Mouse (Mus musculus): ENCODE measurements around the gene Map2k2. TPM values are rescaled to one million over a fixed set of nuclear protein-coding genes. Genes with fewer than 3 reads are reported as not detected.
A peak's percentile ranks its signal among the peaks of the same experiment; 100 is the strongest.

Gene Map2k2
- polyA plus RNA-seq, 1 experiment = 119 TPM

GRCm38 (mm10) chr10:81094931-81095678 is 10.6 kb upstream of the Map2k2 start:
- DNase-seq (ENCODE audit: low spot score) = no peak

DNA sequence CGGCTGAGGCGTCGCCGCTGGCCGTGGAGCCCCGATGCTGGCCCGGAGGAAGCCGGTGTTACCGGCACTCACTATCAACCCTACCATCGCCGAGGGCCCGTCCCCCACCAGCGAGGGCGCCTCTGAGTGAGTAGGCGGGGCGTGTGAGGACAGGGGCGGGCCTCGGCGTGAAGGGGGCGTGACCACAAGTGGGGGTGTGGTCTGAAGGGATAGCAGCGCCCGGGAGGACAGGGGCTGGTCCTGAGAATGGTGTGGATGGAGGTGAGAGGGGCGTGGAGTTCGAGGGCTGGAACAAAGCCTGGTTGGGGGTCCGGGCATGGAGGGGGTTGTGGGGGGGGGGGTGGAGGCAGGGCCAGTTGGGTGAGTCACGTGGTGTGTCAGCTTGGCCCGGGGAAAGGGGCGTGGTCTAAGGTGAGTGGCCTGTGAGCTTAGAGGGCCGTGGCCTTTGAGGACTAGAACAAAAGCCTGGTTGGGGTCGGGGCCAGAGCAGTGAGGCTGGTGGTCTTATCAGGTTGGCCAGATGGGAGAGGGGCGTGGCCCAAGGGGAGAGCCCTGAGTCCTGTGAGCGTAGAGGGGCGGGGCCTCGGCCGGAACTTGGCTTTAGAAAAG is 502 bp downstream of the Map2k2 start:
- peak; percentile 83 for DNase-seq (ENCODE audit: low spot score)

DNA sequence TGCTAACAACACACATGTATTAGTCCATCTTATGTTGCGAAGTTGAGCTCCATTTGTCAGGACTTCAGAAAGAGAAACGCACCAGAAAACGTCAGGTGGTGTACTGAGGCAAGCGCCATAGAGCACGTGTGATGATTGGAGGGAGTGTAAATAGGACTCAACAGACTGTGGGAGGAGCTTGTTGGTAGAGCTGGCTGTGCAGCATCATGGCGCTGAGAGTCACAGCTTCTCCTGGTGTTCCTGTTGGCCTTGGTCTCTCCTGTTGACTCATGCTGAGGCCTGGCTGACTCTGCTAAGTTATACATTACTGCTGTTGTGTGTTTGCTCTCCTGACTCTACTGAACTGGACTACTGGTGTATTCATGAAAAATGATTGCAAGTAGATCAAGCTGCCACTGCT is 7.2 kb downstream of the Map2k2 start:
- DNase-seq (ENCODE audit: low spot score) = no peak

- DNase-seq (ENCODE audit: low spot score) = no peak
These were observed 13.9 kb downstream of the Map2k2 start for GRCm38 (mm10) chr10:81119625-81120024.

DNA sequence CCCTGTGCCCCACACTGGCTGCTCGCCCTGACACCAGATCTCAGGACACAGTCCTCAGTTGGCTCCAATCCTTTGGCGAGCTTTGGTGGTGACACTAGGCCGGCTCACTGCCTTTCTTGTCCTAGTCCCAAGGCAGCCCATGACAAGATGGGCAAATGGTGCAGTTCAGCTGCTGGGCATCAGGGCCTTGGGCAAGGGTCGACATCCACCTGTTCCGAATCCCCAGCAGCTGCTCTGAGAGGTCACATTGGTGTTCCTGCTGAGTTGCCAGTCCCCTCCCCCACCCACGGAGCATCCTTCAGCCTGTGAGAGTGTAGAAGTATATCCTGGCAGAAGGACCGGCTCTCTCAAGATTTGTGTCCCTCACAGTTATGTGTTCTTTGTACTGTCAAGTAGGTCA is 14.9 kb downstream of the Map2k2 start:
- no peak for DNase-seq (ENCODE audit: low spot score)

- no peak for DNase-seq (ENCODE audit: low spot score)
These were observed 17.2 kb downstream of the Map2k2 start for GRCm38 (mm10) chr10:81122889-81123288.

DNA sequence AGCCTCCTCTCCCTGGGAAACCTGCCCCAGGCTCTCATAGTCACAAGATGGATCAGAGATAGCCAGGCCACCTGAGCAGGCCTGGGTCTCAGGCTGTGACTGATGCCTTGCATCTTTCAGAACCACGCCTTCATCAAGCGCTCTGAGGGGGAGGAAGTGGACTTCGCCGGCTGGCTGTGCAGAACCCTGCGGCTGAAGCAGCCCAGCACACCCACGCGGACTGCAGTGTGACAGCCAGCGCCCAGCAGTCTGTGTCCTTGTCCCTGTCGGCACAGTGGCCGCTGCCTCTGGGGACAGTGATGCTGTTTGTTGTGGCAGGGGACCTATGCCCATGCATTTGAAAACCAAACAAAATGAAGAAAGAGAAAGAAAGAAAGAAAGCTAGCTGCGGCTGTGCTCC is 17.8 kb downstream of the Map2k2 start:
- DNase-seq (ENCODE audit: low spot score) = no peak

GRCm38 (mm10) chr10:81134181-81134587 is 28.5 kb downstream of the Map2k2 start:
- DNase-seq (ENCODE audit: low spot score) = no peak

DNA sequence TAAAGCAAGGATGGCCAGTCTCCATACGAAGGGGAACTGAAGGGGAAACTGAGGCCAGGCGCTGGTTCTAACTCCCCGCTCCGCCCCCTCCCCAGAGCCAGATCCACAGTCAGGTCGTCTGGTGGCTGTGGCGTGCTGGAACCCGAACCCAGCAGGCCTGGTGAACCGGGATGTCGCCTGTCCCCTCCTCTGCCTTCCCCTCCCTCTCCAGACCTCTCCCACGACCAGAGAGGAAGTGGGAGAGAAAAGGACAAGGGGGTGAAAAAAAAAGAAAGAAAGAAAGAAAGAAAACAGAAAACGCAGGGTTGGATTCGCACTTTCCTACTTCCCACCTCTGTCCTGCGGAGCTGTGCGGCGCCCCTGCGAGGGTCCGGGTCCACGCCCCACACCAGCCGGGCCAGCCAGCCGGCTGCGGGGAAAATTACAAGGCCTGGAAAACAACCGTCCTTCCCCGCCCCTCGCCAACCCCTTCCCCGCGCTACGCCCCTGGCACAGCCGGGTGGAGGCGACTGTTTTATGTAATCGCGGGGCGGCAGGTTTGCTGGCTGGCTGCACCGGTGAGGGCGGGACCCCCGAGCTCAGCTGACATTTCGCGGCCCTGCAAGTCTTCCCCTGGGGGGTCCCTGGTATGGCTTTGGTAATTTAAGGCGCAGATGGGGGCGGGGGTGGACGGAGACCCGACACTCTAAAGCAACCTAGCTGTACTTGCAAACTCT is 29.4 kb downstream of the Map2k2 start, which contains the start of gene Zbtb7a:
Gene Zbtb7a, plus strand, starts transcription at position 255 of the 716 bp plus-strand sequence.
- no peak for DNase-seq (ENCODE audit: low spot score)

GRCm38 (mm10) chr10:81135831-81136705 is 30.4 kb downstream of the Map2k2 start:
- no peak for DNase-seq (ENCODE audit: low spot score)

DNA sequence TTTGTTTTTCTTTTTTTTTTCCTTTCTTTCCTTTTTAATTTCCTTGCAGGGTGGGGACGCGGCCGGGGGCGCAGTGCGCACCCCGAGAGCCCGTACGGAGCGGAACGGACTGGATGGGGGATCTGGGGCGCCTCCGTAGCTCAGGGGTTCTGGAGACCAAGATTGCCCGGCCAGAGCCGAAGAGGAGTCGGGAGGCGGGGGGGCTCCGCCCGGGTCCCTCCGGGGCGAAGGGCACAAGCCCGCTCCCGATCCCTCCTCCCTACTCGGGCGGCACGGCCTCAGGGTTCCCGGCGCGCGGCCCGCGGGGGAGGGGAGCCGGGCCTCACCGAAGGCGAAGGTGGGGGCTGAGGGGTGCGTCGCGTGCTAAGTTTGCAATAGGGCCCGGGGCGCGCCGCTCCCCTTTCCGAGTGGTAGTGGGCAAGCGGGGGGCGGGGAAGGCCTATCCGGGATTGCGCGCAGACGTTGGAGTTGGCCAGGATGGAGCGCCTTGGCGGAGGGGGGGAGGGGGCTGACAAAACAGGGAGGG is 31.1 kb downstream of the Map2k2 start:
- peak; percentile 86 for DNase-seq (ENCODE audit: low spot score)

- peak; percentile 99 for DNase-seq (ENCODE audit: low spot score)
These were observed 31.8 kb downstream of the Map2k2 start for GRCm38 (mm10) chr10:81137252-81138130.

DNA sequence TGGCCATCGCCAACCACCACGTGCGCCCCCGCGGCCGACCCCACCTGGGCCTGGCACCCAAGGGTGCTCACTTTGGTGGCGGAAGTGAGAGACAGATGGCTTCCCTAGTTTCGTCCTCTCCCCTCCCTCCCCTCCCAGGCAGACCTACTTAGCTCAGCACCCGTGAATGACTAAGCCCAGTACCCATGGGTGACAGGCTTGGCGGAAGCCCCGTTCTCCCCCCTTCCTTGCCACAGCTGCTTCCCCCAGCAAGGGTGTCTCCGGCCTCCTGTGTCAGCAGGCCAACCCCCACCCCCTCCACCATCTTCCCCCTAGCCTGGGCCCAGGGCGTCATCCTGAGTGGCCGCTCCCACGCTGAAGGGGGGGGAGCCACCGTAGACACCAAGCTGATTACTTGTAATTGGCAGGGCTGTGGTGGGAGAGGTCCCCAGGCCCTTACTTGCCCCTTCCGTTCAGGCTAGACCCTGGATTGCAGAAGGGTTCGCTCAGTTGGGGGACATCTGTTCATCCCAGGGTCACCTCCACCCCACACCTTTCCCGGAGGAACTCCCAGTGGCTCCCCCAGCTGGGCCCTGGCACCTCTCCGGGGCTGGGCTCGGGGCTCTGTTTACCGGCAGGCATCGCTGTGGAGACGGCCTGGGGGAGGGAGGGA is 32.5 kb downstream of the Map2k2 start:
- no peak for DNase-seq (ENCODE audit: low spot score)

- DNase-seq (ENCODE audit: low spot score) = no peak
These were observed 33.3 kb downstream of the Map2k2 start for GRCm38 (mm10) chr10:81138821-81139528.

- DNase-seq (ENCODE audit: low spot score) = no peak
These were observed 33.8 kb downstream of the Map2k2 start for GRCm38 (mm10) chr10:81139529-81139846.

DNA sequence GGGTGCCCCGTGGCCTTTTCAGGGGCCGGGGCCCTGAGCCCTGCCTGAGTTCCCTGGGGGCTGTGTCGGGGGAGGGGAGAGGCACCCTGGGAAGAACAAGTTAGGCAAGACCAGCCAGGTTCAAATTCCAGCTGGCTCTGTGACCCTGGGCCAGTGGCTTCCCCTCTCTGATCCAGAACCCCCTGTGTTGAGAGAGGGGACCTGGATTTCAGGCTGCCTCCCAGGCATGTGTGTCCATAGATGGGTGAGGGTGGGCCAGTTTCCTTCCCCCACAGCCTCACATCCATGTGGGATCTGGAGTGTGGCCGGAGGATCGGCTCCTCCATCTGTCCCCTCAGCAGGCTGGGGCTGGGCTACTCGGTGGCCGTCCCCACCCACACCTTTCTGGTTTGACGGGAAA is 34.3 kb downstream of the Map2k2 start:
- DNase-seq (ENCODE audit: low spot score) = no peak

DNA sequence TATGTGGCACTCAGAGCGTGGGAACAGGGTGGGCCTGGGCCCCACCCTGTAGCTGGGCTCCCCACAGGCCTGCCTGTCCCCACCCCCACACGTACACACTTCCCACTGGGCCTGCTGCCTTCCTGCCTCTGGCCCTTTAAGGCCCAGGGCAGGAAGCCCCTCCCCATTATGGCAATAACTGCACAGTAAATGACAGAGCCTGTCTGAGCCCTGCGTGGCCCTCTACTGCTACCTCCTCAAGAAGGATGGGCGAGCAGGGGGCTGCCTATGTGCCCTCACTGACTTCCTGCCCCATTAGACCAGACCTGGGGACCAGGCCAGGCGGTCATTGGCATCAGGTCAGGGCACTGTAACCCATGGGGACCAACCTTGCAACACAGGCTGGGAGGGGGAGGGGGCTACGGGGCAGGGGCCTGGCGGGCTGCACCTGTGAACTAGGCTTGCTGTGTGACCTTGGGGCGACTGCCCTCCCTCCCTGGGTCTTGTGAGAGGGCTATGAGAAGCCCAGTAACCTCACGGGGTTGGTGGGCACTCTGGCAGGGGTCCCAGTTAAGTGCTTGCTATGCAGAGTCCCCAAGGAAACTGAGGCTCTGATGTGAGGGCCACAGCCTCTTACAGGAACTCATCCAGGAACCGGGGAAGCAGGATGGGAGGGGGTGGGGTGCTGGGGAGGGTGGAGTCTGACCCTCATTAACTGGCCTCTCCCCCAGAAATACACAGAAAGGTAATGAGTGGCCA is 35.2 kb downstream of the Map2k2 start:
- no peak for DNase-seq (ENCODE audit: low spot score)

DNA sequence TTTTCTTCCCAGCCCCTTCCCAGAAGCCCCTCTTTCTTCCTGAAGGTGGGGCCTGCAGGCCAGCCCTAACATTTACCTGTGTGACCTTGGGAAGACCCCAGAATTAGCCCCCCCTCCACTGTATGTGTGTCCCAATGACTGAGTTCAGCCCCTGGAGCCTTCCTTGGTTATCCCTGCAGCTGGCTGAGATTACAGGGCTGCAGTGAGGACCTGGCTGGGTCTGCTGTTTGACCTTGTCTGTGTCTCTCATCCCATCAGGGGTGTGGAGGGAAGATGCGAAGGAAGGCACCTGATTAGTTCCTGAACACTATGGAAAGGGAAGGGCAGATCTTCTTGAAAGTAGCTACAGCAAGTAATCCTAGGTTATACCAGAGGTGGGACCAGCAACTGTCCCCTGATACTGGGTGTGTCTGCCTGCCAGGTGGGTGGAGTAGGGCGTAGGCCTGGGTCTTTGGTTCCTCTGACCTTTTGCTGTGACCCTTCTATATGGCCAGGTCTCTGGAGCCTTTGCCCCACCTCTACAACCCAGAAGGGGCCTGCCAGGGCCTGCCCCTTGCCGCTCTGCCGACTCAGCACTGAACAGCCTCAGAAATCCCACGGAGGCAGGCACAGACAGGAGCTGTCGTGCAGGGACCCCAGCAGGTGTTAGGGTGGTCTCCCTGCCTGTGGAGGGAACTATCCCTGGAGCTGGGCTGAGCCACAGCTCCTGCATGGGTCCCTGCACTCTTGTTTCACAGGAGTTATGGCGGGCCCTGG is 35.9 kb downstream of the Map2k2 start:
- no peak for DNase-seq (ENCODE audit: low spot score)
